Mouse (Mus musculus) subcutaneous adipose tissue, adult 2 months (tissue): ENCODE results near the gene Grb14. TPM values are rescaled to one million over a fixed set of nuclear protein-coding genes. Genes with fewer than 3 reads are reported as not detected.

Experiments used
- polyA plus RNA-seq: library from polyadenylated mRNA; depleted of rRNA; stranded (reverse); fragments of >200 nt; gene quantifications from 2 replicates; pipeline ENCODE4 v1.2.3, GENCODE M21; 2012; ENCODE audit warnings: low replicate concordance; rRNA removed

The Grb14 gene
- polyA plus RNA-seq = 3.2 and 3.7 TPM in 2 replicates

DNA sequence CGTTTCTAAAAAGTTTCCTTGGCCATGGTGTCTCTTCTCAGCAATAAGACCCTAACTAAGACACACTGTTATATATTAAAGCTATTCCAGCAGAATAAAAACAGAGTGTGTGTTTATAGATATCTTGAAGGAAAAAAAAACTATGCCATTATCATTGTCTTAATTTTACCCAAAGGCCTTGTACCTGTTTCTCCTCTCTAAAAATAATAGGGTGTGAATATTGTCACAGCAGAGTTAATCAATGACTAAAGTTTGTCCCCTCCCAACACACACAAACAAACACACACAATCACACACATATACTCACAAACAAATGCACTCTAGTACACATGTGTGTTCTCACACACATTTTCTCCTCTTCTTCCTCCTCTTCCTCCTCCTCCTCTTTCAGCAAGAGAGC is at the start of gene Grb14:
Gene Grb14 (minus strand): TSS at position 101 of the 400 bp plus-strand sequence.

Other genes with a start within 250 kb of the Grb14 start
- 9.7 and 16.4 TPM in 2 replicates for gene Cobll1, start 214.4 kb upstream of the Grb14 start, polyA plus RNA-seq